Mouse (Mus musculus) thymus, adult 2 months (tissue): ENCODE measurements around the gene Srgap2.

Experiments used
- CTCF ChIP-seq: fragments of 200-500 bp; IDR thresholded peaks from 2 replicates; pipeline ENCODE4 v1.5.1; 2012; ENCODE audit warnings: mild to moderate bottlenecking, control low read depth, low read length, moderate library complexity, borderline replicate concordance; ENCODE audit not compliant: control insufficient read depth, poor library complexity, insufficient read depth; ENCODE audit errors: extremely low read depth
- POLR2A ChIP-seq: fragments of 200-500 bp; IDR thresholded peaks from 2 replicates; pipeline ENCODE4 v1.6.1; 2012; ENCODE audit warnings: mild to moderate bottlenecking, low read length, control low read depth, moderate library complexity; ENCODE audit not compliant: control insufficient read depth, poor library complexity, insufficient read depth; ENCODE audit errors: extremely low read depth

DNA sequence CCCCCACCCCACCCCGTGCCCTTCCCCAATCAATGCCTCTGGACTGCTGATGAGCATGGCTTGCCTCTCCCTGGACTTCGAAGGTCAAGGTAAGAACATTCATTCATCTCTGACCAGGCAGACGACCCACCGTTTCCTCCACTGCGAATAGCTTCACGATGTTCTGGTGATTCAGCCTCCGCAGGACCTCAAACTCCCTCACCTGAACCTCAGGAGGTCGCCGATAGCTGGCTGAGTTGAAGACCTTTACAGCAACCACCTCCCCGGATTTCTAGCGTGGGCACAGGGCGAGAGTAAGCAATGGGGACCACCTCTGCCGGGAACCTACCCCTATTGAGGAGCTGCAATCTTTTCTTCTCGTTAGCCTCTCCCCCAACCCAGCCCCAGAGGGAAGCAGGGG lies 251.6 kb downstream of the Srgap2 start:
- TF ChIP-seq CTCF (no peak), POLR2A (no peak)
